Mouse (Mus musculus) thymus, adult 2 months (tissue): ENCODE measurements around the gene Cyp4v3. TPM values are rescaled to one million over a fixed set of nuclear protein-coding genes. Genes with fewer than 3 reads are reported as not detected.

Source experiments
- DNase-seq: peaks from one replicate; pipeline ENCODE4 v3.0.0; 2021
- H3K27ac ChIP-seq: fragments of 200-500 bp; 2 replicates; pipeline ENCODE4 v1.5.1; 2012; ENCODE audit warnings: low read length, control low read depth; ENCODE audit not compliant: control insufficient read depth, insufficient read depth
- H3K27me3 ChIP-seq: fragments of 200-500 bp; 2 replicates; pipeline ENCODE4 v1.6.1; 2012; ENCODE audit warnings: mild to moderate bottlenecking, low read length, moderate library complexity, mixed read lengths; ENCODE audit not compliant: control insufficient read depth, insufficient read depth
- H3K36me3 ChIP-seq: fragments of 200-500 bp; 2 replicates; pipeline ENCODE4 v1.6.1; 2012; ENCODE audit warnings: mild to moderate bottlenecking, low read length, moderate library complexity; ENCODE audit not compliant: control insufficient read depth, insufficient read depth
- H3K4me1 ChIP-seq: fragments of 200-500 bp; replicated peaks from 2 replicates; pipeline ENCODE4 v1.6.1; 2012; ENCODE audit warnings: low read length; ENCODE audit not compliant: control insufficient read depth, insufficient read depth
- H3K4me3 ChIP-seq: fragments of 200-500 bp; 2 replicates; pipeline ENCODE4 v1.5.1; 2012; ENCODE audit warnings: mild to moderate bottlenecking, low read length, control low read depth, moderate library complexity; ENCODE audit not compliant: control insufficient read depth, insufficient read depth
- CTCF ChIP-seq: fragments of 200-500 bp; IDR thresholded peaks from 2 replicates; pipeline ENCODE4 v1.5.1; 2012; ENCODE audit warnings: mild to moderate bottlenecking, control low read depth, low read length, moderate library complexity, borderline replicate concordance; ENCODE audit not compliant: control insufficient read depth, poor library complexity, insufficient read depth; ENCODE audit errors: extremely low read depth
- POLR2A ChIP-seq: fragments of 200-500 bp; IDR thresholded peaks from 2 replicates; pipeline ENCODE4 v1.6.1; 2012; ENCODE audit warnings: mild to moderate bottlenecking, low read length, control low read depth, moderate library complexity; ENCODE audit not compliant: control insufficient read depth, poor library complexity, insufficient read depth; ENCODE audit errors: extremely low read depth
- WGBS: fragments of 180-500 bp; shearing (Covaris S2); methylation state at CpG from one replicate; pipeline ENCODE4 v1.1.7; 2018; 5-methylcytosine and 5-hydroxymethylcytosine counted together
- polyA plus RNA-seq: library from polyadenylated mRNA; depleted of rRNA; stranded (reverse); fragments of >200 nt; gene quantifications from 2 replicates; pipeline ENCODE4 v1.2.3, GENCODE M21; 2012; rRNA removed

The Cyp4v3 gene
- 1.5 and 1.9 TPM in 2 replicates for polyA plus RNA-seq

GRCm38 (mm10) chr8:45332685-45333409 lies at the start of gene Cyp4v3:
Gene Cyp4v3 (minus strand): TSS chr8:45333216.
- H3K27me3 ChIP-seq = no peaks in the 10 kb centered on the region
- H3K4me3 ChIP-seq = peak within 1 kb of the TSS; percentile 51
- H3K36me3 ChIP-seq = no peaks in the 10 kb centered on the region
- peak; percentile 64 for DNase-seq
- peak within 1 kb of the TSS; percentile 18; the same call in 1 of the 2 replicates for H3K27ac ChIP-seq
- 1% methylated on average over 44 of the region's 44 CpGs for WGBS
- H3K4me1 ChIP-seq = peaks cover 10% of the 10 kb centered on the region
- TF ChIP-seq POLR2A (no peak), CTCF (no peak)

- 28% methylated on average over 6 of the region's 6 CpGs for WGBS
- H3K27ac ChIP-seq = no peak within 1 kb of the TSS
- DNase-seq = no peak
- H3K4me3 ChIP-seq = no peak within 1 kb of the TSS
- H3K4me1 ChIP-seq = no peaks in the 10 kb centered on the region
- H3K27me3 ChIP-seq = no peaks in the 10 kb centered on the region
- TF ChIP-seq CTCF = no peak
- TF ChIP-seq POLR2A = no peak
- no peaks in the 10 kb centered on the region for H3K36me3 ChIP-seq
Measured at GRCm38 (mm10) chr8:45381963-45382347, 48.9 kb upstream of the Cyp4v3 start, which contains the start of gene Fam149a. Gene Fam149a (minus strand): TSS chr8:45382291.

GRCm38 (mm10) chr8:45381075-45381962 lies 48.3 kb upstream of the Cyp4v3 start:
- DNase-seq = no peak
- Histone ChIP-seq H3K27ac (no peak overlapping the region), H3K4me3 (no peak overlapping the region), H3K4me1 (no peaks in the 10 kb centered on the region), H3K27me3 (no peaks in the 10 kb centered on the region), H3K36me3 (no peaks in the 10 kb centered on the region)
- TF ChIP-seq POLR2A (no peak), CTCF (no peak)
- 12% methylated on average over 38 of the region's 38 CpGs for WGBS

GRCm38 (mm10) chr8:45380598-45380997 lies 47.6 kb upstream of the Cyp4v3 start:
- Histone ChIP-seq H3K36me3 (no peaks in the 10 kb centered on the region), H3K27ac (no peak overlapping the region), H3K4me1 (no peaks in the 10 kb centered on the region), H3K4me3 (no peak overlapping the region), H3K27me3 (no peaks in the 10 kb centered on the region)
- DNase-seq = no peak
- 47% methylated on average over 4 of the region's 4 CpGs for WGBS
- TF ChIP-seq POLR2A (no peak), CTCF (no peak)

GRCm38 (mm10) chr8:45374071-45374470 lies 41.1 kb upstream of the Cyp4v3 start:
- H3K27ac ChIP-seq = no peak overlapping the region
- H3K27me3 ChIP-seq = no peaks in the 10 kb centered on the region
- no peak for DNase-seq
- no peak overlapping the region for H3K4me3 ChIP-seq
- no peak for TF ChIP-seq POLR2A
- TF ChIP-seq CTCF = no peak
- H3K36me3 ChIP-seq = no peaks in the 10 kb centered on the region
- WGBS = 76% methylated on average over 3 of the region's 3 CpGs
- H3K4me1 ChIP-seq = no peaks in the 10 kb centered on the region

- Histone ChIP-seq H3K4me3 (no peak overlapping the region), H3K27ac (no peak overlapping the region), H3K36me3 (no peaks in the 10 kb centered on the region), H3K27me3 (no peaks in the 10 kb centered on the region), H3K4me1 (no peaks in the 10 kb centered on the region)
- no peak for DNase-seq
- no peak for TF ChIP-seq CTCF
- TF ChIP-seq POLR2A = no peak
- 32% methylated on average over 1 of the region's 1 CpGs for WGBS
Measured at GRCm38 (mm10) chr8:45367154-45367553, 34.1 kb upstream of the Cyp4v3 start.
